9 mouse cellular contexts compared by ENCODE assay signal in genomic region chrX:69359360-69359759, GRCm38 (mm10). TPM values are rescaled to one million over a fixed set of nuclear protein-coding genes. Genes with fewer than 3 reads are reported as not detected.
DNase-seq lines count a peak whose midpoint lies in the region; ATAC-seq and TF ChIP-seq lines count a peak whose summit lies in the region.
"Had no signal": no experiment of that assay in that cellular context is flagged by ENCODE, and none has a peak within 500 bp of the region (broad histone marks: within the 10 kb centered on the region; RNA-seq: fewer than 3 reads in every experiment).

No protein-coding gene starts in this region.

- no peak overlapping the region for H3K27ac ChIP-seq in gastrocnemius, adult 2 months
- no peak overlapping the region for H3K27ac ChIP-seq in embryonic facial prominence, embryonic 12.5 days
- no peak overlapping the region for H3K27ac ChIP-seq in heart, embryonic 16.5 days (ENCODE audit: low read length)
- no peak overlapping the region for H3K27ac ChIP-seq in limb, embryonic 11.5 days (replicated peaks; ENCODE audit: low read depth, low read length)

- DNase-seq in gastrocnemius, adult 2 months, result peak; percentile 24
- no peak for DNase-seq in gastrocnemius, postnatal 36 days
- DNase-seq in limb, embryonic 11.5 days (ENCODE audit: low spot score), result no peak
- peak; percentile 4 for DNase-seq in skeletal muscle tissue, adult 2 months (ENCODE audit: low read depth, low spot score)
- DNase-seq in ovary, postnatal 14 days (ENCODE audit: low spot score), result no peak
- no peak for DNase-seq in kidney, postnatal 25 days

- H3K9me3 ChIP-seq in embryonic facial prominence, embryonic 12.5 days, result no peaks in the 10 kb centered on the region
- no peaks in the 10 kb centered on the region for H3K9me3 ChIP-seq in heart, embryonic 16.5 days (replicated peaks; ENCODE audit: control insufficient read depth, low read length)
- H3K9me3 ChIP-seq in limb, embryonic 11.5 days (ENCODE audit: control insufficient read depth, low read length), result no peaks in the 10 kb centered on the region

- no peak overlapping the region for H3K9ac ChIP-seq in embryonic facial prominence, embryonic 12.5 days
- no peak overlapping the region for H3K9ac ChIP-seq in heart, embryonic 16.5 days (ENCODE audit: low read length)
- H3K9ac ChIP-seq in limb, embryonic 11.5 days (ENCODE audit: low read length), result no peak overlapping the region

- TF ChIP-seq CTCF in gastrocnemius, adult 2 months (IDR thresholded peaks at IDR 0.05), result no peak

- 0 out of 2 replicates have a peak, but pooled peaks cover 4% of the 10 kb centered on the region for H3K4me1 ChIP-seq in embryonic facial prominence, embryonic 12.5 days
- H3K4me1 ChIP-seq in heart, embryonic 16.5 days (ENCODE audit: control insufficient read depth, insufficient read depth, low read length), result no peaks in the 10 kb centered on the region
- no peaks in the 10 kb centered on the region for H3K4me1 ChIP-seq in limb, embryonic 11.5 days (ENCODE audit: control insufficient read depth, insufficient read depth, low read length)

- no peaks in the 10 kb centered on the region for H3K36me3 ChIP-seq in embryonic facial prominence, embryonic 12.5 days
- H3K36me3 ChIP-seq in heart, embryonic 16.5 days (ENCODE audit: control insufficient read depth, insufficient read depth), result no peaks in the 10 kb centered on the region
- H3K36me3 ChIP-seq in limb, embryonic 11.5 days (ENCODE audit: control insufficient read depth, insufficient read depth, low read length), result no peaks in the 10 kb centered on the region

- H3K27me3 ChIP-seq in embryonic facial prominence, embryonic 12.5 days, result peaks cover 23% of the 10 kb centered on the region
- peaks cover 15% of the 10 kb centered on the region; the same call in 1 of the 2 replicates for H3K27me3 ChIP-seq in heart, embryonic 16.5 days (ENCODE audit: control insufficient read depth, insufficient read depth, low read length)
- 0 out of 2 replicates have a peak, but pooled peaks cover 2% of the 10 kb centered on the region for H3K27me3 ChIP-seq in limb, embryonic 11.5 days (ENCODE audit: control insufficient read depth, insufficient read depth, low read length)

- intact Hi-C loops in gastrocnemius, adult 2 months (cut with DNase I), result no loop called here
- intact Hi-C loops in gastrocnemius, postnatal 36 days (cut with DNase I), result no loop called here

- WGBS in embryonic facial prominence, embryonic 12.5 days, result 26% methylated on average over 5 of the region's 5 CpGs
- WGBS in heart, embryonic 16.5 days, result 37% methylated on average over 5 of the region's 5 CpGs
- WGBS in limb, embryonic 11.5 days, result 32% methylated on average over 5 of the region's 5 CpGs

- H3K4me3 ChIP-seq in gastrocnemius, adult 2 months, result peak overlapping the region; percentile 70
- peak overlapping the region; percentile 62; the same call in 1 of the 2 replicates for H3K4me3 ChIP-seq in embryonic facial prominence, embryonic 12.5 days
- peak overlapping the region; percentile 69 for H3K4me3 ChIP-seq in heart, embryonic 16.5 days (ENCODE audit: low read length)
- peak overlapping the region; percentile 57; the same call in 1 of the 2 replicates for H3K4me3 ChIP-seq in limb, embryonic 11.5 days (ENCODE audit: low read depth, low read length)

- no peak for ATAC-seq in embryonic facial prominence, embryonic 12.5 days (ENCODE audit: insufficient number of reproducible peaks, insufficient read depth, low FRiP score, low TSS enrichment)
- no peak for ATAC-seq in heart, embryonic 16.5 days (replicated peaks; ENCODE audit: extremely low read depth, insufficient read depth, low FRiP score)
- no peak for ATAC-seq in limb, embryonic 11.5 days (ENCODE audit: insufficient number of reproducible peaks, low FRiP score, low TSS enrichment, low read depth)

- peak overlapping the region; percentile 56 for H3K4me2 ChIP-seq in embryonic facial prominence, embryonic 12.5 days (replicated peaks)
- peak overlapping the region; percentile 67; the same call in 1 of the 2 replicates for H3K4me2 ChIP-seq in heart, embryonic 16.5 days (ENCODE audit: low read depth, low read length)
- peak overlapping the region; percentile 51 for H3K4me2 ChIP-seq in limb, embryonic 11.5 days (ENCODE audit: low read depth, severe bottlenecking)

RNA-seq across cellular contexts. Expression of gene Aff2, which starts 0.7 kb away (rescaled TPM):
- total RNA-seq in gastrocnemius, adult 2 months (2021), result 1 to 10 TPM in 1 of 2 experiments, under 1 TPM in 1; 0.66 to 1.2 TPM
- under 1 TPM; 0.56 to 0.64 TPM for total RNA-seq in gastrocnemius, postnatal 36 days (2021)
- polyA plus RNA-seq in embryonic facial prominence, embryonic 12.5 days (2016; fragmentation: Nextera tagmentation; extraction: Ambion mirVana), result 11.1 and 12.5 TPM in 2 replicates
- polyA plus RNA-seq in heart, embryonic 16.5 days (2015; fragmentation: Nextera tagmentation; extraction: Ambion mirVana), result 4.3 and 5.6 TPM in 2 replicates
- 30.0 and 32.3 TPM in 2 replicates for polyA plus RNA-seq in limb, embryonic 11.5 days (2014; fragmentation: Nextera tagmentation; extraction: Ambion mirVana)
- total RNA-seq: common myeloid progenitor, adult 5-6 weeks had no signal

Comparison
In these comparisons a context has a peak if more than half of its experiments do, and no peak if none do; other contexts are left out.
1. DNase-seq: peak in gastrocnemius, adult 2 months (single experiment) and skeletal muscle tissue, adult 2 months (single experiment); none in gastrocnemius, postnatal 36 days (0 of 2), limb, embryonic 11.5 days (single experiment), ovary, postnatal 14 days (single experiment) and kidney, postnatal 25 days (0 of 2).
2. Peak in every context shown above with its lines, with median percentiles within 50 percentile points of each other: H3K4me3 ChIP-seq and H3K4me2 ChIP-seq.